Mouse (Mus musculus): ENCODE measurements around the gene Chac1.

DNA sequence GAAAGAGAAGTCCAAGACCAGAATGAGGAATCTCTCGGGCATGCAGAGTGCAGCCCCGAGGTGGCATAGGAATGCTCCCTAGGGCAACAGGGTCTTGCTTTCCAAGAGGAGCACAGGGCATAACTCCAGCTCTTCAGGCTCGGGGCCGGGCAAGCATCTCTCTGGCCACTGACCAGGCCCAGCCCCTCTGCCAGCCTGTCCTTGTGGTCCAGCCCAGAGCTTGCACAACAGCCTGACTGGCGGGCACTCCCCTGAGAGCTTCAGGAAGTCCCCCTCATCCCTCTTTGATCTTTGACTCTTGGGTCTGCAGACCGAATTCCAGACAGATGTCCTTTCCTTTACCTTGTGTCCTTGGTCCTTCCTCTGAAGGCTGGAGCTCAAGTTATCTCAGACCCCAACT lies 48.2 kb upstream of the Chac1 start:
- TF ChIP-seq TCF3 (IDR thresholded peaks at IDR 0.05; ENCODE audit: insufficient read length, low read depth) = no peak
- TF ChIP-seq POLR2A (IDR thresholded peaks at IDR 0.05; ENCODE audit: insufficient read length, low read depth) = no peak
- no peak for TF ChIP-seq CEBPB (IDR thresholded peaks at IDR 0.05; ENCODE audit: insufficient read depth, poor library complexity, severe bottlenecking)
- TF ChIP-seq MAX (IDR thresholded peaks at IDR 0.05; ENCODE audit: low read depth) = no peak
- TF ChIP-seq TCF12 (IDR thresholded peaks at IDR 0.05; ENCODE audit: insufficient read depth, poor library complexity, severe bottlenecking) = no peak
- no peak for TF ChIP-seq MYOD1 (IDR thresholded peaks at IDR 0.05; ENCODE audit: control insufficient read depth in 1 of 3, insufficient read length in 2 of 3, low read depth in 2 of 3)
- no peak for TF ChIP-seq E2F4 (IDR thresholded peaks at IDR 0.05; ENCODE audit: insufficient read depth)
- no peak for TF ChIP-seq POLR2AphosphoS2 (IDR thresholded peaks at IDR 0.05; ENCODE audit: insufficient read length, low read depth)

Data from myocyte (in vitro differentiated cells).